Mouse (Mus musculus) cerebellum, postnatal 10 days (tissue): ENCODE data around the gene Tapbp.
A peak's percentile ranks its signal among the peaks of the same experiment; 100 is the strongest.
"Not testable (repeated sequence)": the region's sequence is repeated elsewhere in the genome, so short reads cannot be mapped to it uniquely, and the experiment has no call there.

Source experiments
- DNase-seq, 2 experiments: peaks; one replicate each; pipeline ENCODE4 v3.0.0; 2021; ENCODE audit warnings: mixed read lengths in 2 of 2

Tapbp gene

DNA sequence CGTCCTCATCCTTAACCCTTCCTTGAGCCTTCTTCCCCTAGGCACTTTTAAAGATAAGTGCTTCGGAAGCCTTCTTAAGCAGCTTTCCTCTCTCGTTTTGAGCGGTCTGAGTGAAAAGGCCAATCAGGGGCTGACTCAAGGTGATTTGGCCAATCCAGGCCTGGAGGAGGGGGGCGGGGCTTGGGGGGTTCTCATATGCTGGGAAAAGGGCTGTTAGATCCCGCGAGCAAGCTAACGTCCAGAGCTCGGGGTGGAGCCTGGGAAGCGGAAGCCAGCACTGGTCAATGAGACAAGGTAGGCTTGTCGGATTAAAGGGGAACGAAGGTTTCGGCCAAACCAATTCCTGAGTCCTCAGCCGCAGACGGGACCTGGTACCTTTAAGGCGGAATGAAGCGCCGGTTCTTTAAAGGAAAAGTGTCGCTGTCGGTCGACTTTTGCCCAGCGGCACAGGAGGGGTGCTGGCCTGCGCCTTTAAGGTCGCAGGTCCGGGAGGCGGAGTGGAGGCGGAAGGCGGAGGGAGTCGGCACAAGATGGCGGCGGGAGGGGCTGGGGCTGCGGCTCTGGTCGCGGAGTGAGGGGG is at the start of gene Tapbp, which contains the start of gene Zbtb22:
Gene Tapbp, plus strand, starts transcription at position 229 of the 580 bp plus-strand sequence.
Gene Zbtb22, plus strand, starts transcription at position 234 of the 580 bp plus-strand sequence.
- peak; percentile 98 to 99 for DNase-seq

DNA sequence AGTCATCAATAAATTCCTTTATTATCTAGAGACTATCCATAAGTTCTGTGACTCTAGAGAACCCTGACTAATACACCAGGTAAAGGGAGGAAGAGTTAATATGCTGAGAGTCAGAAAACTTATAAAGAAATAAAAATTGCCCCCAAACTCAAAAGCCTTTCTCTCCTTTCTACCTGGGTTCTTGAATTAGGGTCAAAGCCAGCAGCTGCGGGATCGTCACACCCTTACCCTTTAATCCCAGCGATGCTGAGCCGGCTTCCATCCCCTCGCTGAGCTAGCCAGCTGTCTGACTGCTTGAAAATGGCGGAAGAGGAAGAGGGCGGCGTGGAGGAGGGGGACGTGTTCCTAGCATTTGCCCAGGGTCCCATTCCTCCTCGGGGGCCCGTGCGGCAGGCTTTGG is 42.2 kb upstream of the Tapbp start, which contains the start of gene Gm7029:
Gene Gm7029, plus strand, starts transcription at position 301 of the 400 bp plus-strand sequence.
- DNase-seq = not testable (repeated sequence)

DNA sequence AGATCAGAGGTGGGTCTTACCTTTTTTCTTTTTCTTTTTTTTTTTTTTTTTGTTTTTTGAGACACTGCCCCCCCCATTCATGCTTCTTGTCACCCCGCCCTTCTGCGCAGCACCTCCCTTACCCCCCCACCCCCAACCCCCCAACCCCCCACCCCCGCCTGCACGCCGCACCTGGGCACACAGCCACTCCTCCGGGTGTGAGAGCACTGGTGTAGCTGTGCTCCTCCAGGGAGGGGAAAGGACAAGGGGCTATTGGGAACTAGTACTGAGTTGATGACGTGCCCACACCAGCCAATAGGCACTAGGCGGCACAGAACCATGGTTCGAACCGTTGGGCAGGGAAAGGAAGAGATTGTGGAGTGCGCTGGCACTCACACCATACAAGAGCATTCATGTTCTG is 41.3 kb upstream of the Tapbp start:
- DNase-seq = peak; percentile 43 to 50

DNA sequence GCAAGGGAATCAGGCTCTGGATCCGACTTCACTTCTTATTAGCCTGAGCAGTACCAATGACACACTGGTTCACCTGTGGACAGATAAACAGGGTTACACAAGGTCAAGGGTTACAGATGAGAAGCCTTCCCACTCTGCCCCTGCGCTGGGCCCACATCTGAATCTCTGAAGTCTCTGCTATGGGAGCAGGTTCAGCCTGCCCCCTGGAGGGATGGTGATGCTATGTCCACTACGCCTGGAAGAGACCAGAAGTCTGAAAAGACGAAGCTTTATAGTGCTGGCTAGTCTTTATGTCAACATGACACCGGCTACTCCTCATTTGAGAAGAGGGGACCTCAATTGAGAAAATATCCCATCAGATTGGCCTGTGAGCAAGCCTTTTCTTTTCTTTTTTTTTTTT is 39.9 kb upstream of the Tapbp start:
- peak in 1 of 2 experiments; percentile 24 for DNase-seq

DNA sequence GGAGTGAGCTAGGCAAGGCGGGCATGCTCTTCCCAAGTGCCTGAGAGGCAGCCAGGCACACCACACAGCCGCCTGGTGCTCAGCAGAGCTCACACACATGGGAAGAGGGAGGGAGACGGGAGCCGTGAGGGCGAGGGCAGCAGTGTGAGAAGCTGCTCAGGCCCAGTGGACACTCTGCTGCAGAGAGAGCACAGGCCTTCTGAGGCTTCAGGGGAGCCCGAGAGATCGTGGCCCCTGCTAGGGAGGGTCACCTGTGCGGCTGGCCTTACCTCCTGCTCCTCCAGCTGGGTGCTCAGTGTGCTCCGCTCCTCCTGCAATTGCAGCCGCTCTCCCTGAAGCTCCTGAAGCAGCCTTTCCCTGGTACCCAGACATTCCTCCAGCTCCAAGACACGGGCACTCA is 31.4 kb upstream of the Tapbp start:
- not testable (repeated sequence) for DNase-seq

DNA sequence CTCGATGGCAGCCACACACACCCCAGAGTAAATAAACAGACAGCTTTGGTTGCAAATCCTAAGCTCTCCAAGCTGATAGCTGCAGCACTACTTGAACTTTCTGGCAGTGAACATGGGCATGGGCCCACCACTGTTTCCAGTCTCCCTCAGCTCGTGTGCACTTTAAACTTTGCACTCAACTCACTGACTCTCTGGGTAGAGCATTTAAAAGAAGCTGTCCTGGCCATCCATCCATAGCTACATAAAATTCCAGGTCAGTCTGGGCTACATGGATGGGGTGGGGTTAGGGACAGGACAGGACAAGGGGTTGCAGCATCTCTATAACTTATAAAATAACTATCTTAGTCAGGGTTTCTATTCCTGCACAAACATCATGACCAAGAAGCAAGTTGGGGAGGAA is 27.9 kb upstream of the Tapbp start:
- DNase-seq = not testable (repeated sequence)

DNA sequence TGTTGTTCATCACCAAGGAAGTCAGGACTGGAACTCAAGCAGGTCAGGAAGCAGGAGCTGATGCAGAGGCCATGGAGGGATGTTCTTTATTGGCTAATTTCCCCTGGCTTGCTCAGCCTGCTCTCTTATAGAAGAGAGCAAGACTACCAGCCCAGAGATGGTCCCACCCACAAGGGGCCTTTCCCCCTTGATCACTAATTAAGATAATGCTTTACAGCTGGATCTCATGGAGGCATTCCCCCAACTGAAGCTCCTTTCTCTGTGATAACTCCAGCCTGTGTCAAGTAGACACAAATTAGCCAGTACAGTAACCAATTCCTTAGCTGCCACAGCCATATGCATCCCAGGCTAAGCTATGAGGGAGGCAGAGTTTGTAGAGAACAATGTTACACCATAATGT is 27.5 kb upstream of the Tapbp start:
- DNase-seq = not testable (repeated sequence)

DNA sequence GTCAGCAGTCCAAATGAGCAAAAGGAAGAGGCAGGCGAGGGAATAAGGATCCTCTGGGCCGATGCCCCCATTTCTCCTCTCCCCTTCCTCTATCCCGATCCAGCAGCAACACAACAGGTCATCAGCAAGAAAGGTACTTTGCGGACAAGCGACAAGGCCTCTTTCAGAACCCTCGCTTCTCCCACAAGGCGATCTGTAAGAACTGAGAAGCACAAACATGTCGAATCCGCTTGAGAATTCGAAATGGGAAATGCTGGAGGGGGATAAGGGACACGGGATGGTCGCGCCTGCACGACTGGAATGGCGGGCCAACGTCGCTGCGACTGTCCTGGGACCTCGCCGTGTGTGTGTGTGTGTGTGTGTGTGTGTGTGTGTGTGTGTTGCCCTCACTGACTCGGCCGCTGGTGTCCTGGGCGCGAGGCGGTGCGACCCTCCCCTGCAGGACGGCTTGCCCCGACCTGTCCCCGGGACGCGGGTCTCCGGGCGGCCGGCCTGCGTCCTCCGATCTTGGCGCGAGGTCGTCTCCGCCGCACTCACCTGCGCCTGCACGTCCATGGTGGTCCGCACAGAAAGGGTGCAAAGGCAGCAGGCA is 25.7 kb upstream of the Tapbp start:
- DNase-seq = not testable (repeated sequence)

DNA sequence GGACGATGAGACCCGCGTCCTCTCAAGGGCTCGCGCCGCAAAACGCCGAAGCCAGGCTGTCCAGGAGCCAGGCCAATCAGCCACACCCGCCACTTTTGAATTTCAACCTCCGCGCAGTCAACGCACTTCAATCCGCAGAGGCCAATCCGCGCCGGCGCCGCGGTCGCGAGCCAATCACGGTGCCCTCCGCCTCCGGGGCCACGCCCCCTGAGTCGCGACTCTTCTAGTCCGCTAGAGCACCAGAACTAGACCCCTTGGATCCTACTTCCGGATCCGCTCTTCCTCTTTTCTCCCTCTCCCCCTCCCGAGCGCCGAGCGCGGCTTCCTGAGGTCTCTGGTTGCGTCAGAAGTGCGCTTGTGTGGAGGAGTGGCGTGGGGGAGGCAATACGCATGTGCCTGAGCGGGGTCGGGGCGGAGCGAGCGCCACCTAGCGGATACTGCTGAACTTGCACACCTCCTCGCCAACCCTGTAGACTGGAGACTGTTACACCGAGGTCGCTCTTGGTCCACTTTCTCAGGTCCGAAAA is 25.1 kb upstream of the Tapbp start, which contains the start of gene Kifc1:
Gene Kifc1, minus strand, starts transcription at position 129 of the 527 bp plus-strand sequence.
- DNase-seq = peak; percentile 100

DNA sequence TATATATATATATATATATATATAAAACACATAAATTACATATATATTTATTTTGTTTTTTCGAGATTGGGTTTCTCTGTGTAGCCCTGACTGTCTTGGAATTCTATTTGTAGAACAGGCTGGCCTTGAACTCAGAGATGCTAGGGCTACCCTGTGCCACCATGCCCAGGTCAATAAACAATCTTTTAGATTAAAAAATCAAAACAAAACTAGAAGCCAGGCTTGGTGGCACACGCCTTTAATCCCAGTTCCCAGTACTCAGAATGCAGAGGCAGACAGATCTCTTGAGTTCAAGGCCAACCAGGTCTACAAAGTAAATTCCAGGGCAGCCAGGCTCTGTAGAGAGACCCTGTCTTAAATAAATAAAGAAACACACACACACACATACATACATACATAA is 24.3 kb upstream of the Tapbp start:
- no peak for DNase-seq

DNA sequence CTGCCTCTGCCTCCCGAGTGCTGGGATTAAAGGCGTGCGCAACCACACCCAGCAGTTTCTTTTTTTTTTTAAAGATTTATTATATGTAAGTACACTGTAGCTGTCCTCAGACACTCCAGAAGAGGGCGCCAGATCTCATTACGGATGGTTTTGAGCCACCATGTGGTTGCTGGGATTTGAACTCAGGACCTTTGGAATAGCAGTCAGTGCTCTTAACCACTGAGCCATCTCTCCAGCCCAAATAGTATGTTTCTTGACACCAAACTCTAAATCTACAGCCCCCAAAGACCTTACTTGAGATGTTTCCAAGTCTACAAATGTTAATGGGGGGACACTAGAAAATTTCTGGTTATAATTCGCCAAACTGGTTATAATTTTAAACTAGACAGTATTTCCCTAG is 23.8 kb upstream of the Tapbp start:
- not testable (repeated sequence) for DNase-seq

DNA sequence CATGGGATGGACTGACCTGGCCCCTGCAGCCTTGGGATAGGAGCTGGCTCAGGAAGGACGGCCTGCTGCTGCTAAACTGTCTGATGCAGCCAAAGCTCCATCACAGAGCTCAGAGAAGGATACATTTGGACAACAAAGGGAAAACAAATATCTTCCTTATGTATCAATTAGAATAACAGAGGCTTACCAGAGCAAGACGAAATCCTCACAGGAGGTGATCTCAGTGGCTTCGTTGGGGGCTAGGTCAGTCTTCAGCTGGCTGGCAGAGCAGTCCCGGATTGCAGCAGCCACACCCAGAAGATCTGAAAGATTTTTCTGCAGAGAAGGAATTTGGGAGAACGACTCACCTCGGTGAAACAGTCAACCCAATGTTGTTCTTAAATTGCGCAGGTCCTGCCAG is 23.3 kb upstream of the Tapbp start:
- DNase-seq = no peak

DNA sequence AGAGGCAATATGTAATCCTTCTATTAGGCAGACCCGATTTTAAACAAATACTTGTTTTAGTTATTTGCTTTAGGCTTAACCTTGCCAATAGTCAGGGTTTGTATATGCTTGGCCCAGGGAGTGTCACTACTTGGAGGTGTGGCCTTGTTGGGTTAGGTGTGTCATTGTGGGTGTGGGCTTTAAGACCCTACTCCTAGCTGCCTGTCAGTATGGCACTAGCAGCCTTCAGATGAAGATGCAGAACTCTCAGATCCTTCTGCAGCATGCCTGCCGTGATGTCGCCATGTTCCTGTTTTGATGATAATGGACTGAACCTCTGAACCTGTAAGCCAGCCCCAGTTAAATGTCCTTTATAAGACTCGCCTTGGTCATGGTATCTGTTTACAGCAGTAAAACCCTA is 22.7 kb upstream of the Tapbp start:
- DNase-seq = not testable (repeated sequence)

DNA sequence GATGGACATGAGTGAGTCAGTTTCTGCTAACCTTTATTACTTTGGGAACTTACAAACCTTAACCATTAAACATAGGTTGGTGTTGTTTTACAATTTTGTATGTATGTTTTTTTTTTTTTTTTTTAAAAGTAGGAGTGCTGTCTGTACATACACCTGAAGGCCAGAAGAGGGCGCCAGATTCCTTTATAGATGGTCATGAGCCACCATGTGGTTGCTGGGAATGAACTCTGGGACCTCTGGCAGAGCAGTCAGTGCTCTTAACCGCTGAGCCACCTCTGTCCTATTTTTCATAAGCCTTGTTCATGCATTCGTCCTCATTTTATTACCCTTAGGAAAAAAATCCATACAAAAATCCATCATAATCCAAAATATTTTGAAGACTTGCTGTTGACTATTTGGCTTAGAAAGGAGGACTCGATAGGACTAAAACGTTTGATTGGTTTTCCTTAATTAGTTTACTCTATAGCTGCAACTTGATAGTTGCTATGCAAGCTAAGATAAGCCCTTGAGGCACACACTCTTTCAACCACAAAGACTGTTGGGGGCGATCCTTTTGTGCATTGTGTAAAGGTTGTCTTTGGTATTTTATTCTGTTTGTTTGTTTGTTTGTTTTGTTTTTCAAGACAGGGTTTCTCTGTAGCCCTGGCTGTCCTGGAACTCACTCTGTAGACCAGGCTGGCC is 18.4 kb upstream of the Tapbp start:
- peak; percentile 58 to 63 for DNase-seq

DNA sequence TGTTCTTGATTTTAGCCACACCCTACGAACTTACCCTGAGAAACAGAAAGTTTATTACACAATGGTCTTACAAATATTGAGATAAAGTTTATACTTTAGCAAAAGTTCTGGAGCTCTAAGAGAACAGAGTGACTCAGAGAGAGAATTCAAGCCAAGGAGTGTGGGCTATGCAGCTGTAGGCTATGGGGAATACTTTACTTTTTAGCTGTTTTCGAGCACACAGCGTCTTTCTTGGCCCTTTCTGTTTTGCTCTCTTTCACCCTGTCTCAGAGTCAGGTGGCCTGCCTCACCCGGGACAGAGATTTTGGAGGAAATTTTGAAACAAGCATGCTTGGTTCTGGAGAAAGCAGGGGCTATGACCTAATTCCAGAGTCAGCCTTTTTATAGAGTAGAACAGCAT is 17.5 kb upstream of the Tapbp start:
- DNase-seq = not testable (repeated sequence)

DNA sequence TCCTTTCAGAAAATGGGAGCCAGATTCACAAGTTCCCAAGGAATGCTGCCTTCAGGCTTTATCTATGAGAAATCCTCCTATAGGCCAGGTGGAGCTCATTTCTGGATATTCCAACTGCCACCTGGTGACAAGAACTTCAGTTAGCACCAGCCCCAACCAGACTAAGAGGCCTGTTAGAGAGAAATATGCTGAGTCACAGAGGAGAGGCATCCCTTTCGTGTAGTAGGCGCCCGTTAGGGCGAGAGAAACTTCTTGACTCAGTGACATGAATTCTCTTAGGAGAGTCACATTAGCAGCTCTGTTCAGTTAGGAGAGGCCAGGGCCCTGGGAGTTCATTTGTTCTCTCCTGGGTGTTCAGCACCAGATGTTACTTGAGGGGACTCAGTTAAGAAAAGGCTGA is 16.1 kb upstream of the Tapbp start:
- DNase-seq = no peak

DNA sequence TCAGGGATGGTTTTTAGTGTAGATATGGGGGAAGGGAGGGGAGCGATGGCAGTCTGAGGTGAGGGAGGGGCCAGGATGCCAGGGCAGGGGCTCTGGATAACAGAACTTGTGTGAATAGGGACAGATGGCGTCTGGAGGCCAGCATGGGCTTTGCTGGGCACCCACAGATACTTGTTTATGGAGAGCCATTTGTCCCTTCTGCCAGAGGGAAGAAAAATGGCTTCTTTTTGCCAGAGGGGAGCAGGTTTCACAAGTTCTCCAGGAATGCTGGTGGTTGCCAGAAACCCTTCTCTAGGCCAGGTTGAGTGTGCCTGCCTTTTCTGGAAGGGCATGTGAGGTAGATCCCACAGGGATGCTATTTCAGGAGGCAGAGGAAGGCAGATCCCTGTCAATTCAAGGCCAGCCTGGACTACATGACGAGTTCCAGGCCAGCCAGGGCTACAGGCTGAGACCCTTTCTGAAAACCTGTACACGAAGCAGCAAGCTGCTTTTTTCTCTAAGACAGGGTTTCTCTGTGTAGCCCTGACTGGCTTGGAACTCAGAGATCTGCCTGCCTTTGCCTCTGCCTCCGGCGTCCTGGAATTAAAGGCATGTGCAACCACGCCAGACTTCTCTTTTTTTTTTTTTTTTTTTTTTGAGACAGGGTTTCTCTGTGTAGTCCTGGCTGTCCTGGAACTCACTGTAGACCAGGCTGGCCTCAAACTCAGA is 15.3 kb upstream of the Tapbp start:
- peak; percentile 53 to 65 for DNase-seq

DNA sequence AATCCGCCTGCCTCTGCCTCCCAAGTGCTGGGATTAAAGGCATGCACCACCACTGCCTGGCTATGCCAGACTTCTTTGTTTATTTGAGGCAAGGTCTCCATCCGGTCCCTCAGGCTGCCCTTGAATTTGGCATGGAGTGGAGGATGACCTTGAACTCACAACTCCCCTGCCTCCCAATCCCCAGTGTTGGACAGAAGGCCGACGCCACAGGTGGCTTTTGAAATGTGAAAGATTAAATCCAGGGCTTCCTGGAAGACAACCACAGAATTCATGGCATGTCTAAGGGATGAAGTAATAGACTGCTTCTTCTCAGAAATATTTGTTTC is 14.7 kb upstream of the Tapbp start:
- DNase-seq = no peak

DNA sequence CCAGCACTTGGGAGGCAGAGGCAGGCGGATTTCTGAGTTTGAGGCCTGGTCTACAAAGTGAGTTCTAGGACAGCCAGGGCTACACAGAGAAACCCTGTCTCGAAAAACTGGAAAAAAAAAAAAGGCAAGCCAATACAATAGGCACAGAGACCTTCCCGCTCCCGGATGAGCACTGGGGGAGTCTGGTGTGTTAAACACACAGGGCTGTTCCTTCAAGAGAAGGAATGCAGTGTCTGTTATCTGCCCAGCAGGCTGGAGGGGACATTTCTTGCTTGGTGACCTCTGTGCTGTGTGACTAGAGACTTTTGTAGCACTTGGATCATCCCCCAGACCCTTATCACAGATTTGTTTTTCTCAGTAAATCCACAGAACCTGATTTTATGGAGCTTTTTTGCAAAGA is 14.0 kb upstream of the Tapbp start:
- no peak for DNase-seq

DNA sequence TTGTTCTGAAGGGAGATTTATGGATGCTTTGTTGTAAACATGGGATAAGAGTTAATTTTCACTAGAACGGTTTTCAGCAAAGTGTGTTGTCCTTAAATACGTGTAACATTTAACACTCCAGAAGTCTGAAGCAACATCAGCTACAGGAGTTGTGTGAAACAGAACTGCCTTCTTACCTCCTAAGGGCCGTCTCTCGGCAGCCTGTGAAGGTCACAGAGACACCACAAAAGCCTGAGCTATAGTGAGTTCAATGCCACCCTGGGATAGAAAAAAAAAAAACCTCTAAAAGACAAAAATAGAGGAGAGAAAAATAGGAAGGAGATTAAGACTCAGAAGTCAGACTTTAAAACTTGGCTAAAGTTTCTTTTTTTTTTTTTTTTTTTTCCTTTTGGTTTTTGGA is 13.6 kb upstream of the Tapbp start:
- no peak for DNase-seq

DNA sequence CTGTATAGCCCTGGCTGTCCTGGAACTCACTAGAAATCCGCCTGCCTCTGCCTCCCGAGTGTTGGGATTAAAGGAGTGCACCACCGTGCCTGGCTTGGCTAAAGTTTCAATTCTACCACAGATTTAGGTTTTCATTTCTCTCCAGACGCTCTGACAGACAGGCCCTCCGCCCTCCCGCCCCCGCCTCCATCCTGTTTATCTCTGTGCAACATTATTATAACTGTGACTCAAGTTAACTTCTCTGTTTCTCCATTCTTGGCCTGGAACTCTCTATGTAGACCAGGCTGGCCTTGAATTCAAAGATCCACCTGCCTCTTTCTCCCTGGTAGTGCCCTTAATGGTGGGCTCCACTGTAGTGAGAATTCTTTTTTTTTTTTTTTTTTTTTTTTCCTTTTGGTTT is 13.2 kb upstream of the Tapbp start:
- DNase-seq = no peak

DNA sequence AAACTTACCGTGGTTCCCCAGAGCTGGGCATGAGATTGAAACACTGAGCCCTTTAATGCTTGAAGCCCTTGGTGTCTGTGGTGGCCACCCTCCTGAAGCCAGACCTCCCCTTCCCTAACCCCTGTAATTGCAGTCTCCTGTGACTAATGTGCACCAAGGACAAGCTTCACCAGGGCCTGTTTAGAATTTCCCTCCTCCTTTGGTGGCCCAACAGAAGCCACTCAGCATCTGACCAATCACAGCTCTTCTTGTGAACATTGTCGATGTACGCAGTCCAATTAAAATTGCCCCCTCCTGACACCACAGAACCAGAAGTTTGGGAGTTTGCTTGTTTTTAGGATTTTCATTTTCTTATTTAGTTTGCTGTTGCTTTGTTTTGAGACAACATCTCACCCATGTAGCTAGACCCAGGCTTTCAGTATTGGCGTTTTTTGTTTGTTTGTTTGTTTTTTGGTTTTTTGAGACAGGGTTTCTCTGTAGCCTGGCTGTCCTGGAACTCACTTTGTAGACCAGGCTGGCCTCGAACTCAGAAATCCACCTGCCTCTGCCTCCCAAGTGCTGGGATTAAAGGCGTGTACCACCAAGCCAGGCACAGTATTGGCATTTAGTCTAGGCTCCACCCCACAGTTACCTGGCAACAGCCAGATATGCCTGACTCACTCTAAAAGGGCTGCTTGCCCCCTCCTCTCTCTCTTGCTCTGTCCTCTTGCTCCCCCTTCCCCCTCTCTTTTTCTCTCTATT is 11.6 kb upstream of the Tapbp start:
- not testable (repeated sequence) for DNase-seq

DNA sequence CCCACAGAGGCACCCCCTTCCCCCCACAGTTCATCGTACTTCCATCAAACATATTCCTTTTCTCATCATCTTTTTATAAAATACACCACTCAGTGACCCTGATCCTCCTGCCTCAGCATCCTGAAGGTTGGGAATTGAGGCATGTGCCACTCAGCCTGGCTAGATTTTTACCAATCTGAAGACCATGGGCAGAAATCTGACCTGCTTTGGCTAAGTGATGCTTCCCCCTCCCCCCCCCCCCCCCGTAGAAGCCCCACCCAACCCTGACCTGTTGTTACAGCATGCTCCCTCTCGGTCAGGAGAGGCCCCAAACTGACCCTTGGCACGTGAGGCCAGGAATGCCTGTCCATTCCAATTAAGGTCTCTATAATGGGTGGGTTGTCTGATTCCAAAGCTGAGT is 10.9 kb upstream of the Tapbp start, which contains the start of gene Platr17:
Gene Platr17, plus strand, starts transcription at position 301 of the 400 bp plus-strand sequence.
- DNase-seq = not testable (repeated sequence)
